Mouse (Mus musculus) embryonic fibroblast, embryonic 13.5 days (primary cell): ENCODE measurements around the gene Ecd. TPM values are rescaled to one million over a fixed set of nuclear protein-coding genes. Genes with fewer than 3 reads are reported as not detected.

Experiments
- H3K27ac ChIP-seq: 2 replicates; pipeline ENCODE4 v1.5.1; 2012; ENCODE audit warnings: low read length, control low read depth, inconsistent platforms; ENCODE audit not compliant: insufficient read depth
- H3K4me1 ChIP-seq: 2 replicates; pipeline ENCODE4 v1.6.1; 2011; ENCODE audit warnings: low read length; ENCODE audit not compliant: control insufficient read depth, insufficient read depth
- H3K4me3 ChIP-seq: 2 replicates; pipeline ENCODE4 v1.5.1; 2011; ENCODE audit warnings: mild to moderate bottlenecking, control low read depth, low read length; ENCODE audit not compliant: insufficient read depth
- CTCF ChIP-seq: IDR thresholded peaks from 2 replicates; pipeline ENCODE4 v1.5.1; 2011; ENCODE audit warnings: mild to moderate bottlenecking, control low read depth, low read length, moderate library complexity, borderline replicate concordance; ENCODE audit not compliant: insufficient read depth
- POLR2A ChIP-seq: IDR thresholded peaks from 2 replicates; pipeline ENCODE4 v1.6.1; 2011; ENCODE audit warnings: low read depth, mild to moderate bottlenecking, control low read depth, low read length, moderate library complexity
- polyA plus RNA-seq: library from polyadenylated mRNA; stranded (reverse); fragments of >200 nt; gene quantifications from 2 replicates; pipeline ENCODE4 v1.2.4, GENCODE M21; 2011; ENCODE audit warnings: low read depth; ENCODE audit not compliant: missing spikeins, insufficient read length

The Ecd gene
- polyA plus RNA-seq, 1 experiment = 38.2 TPM

GRCm38 (mm10) chr14:20378313-20379061 is 30.6 kb upstream of the Ecd start:
- H3K27ac ChIP-seq = no peak overlapping the region
- peaks cover 2% of the 10 kb centered on the region; the same call in 1 of the 2 replicates for H3K4me1 ChIP-seq
- TF ChIP-seq CTCF (no peak), POLR2A (no peak)
- no peak overlapping the region for H3K4me3 ChIP-seq

- TF ChIP-seq CTCF = no peak
- no peak for TF ChIP-seq POLR2A
- Histone ChIP-seq H3K4me1 (peaks cover 2% of the 10 kb centered on the region; the same call in 1 of the 2 replicates), H3K27ac (no peak overlapping the region), H3K4me3 (no peak overlapping the region)
Observed at GRCm38 (mm10) chr14:20377112-20377521, 29.2 kb upstream of the Ecd start.

- TF ChIP-seq POLR2A = no peak
- no peak for TF ChIP-seq CTCF
- Histone ChIP-seq H3K4me1 (no peaks in the 10 kb centered on the region), H3K4me3 (no peak overlapping the region), H3K27ac (no peak overlapping the region)
Observed at GRCm38 (mm10) chr14:20371854-20372253, 23.9 kb upstream of the Ecd start.

- H3K27ac ChIP-seq = no peak overlapping the region
- no peak overlapping the region for H3K4me3 ChIP-seq
- TF ChIP-seq CTCF (no peak), POLR2A (no peak)
- no peaks in the 10 kb centered on the region for H3K4me1 ChIP-seq
Observed at GRCm38 (mm10) chr14:20370798-20371197, 22.9 kb upstream of the Ecd start.

- TF ChIP-seq POLR2A = no peak
- no peak for TF ChIP-seq CTCF
- Histone ChIP-seq H3K4me3 (no peak overlapping the region), H3K4me1 (no peaks in the 10 kb centered on the region), H3K27ac (no peak overlapping the region)
Observed at GRCm38 (mm10) chr14:20368271-20368670, 20.4 kb upstream of the Ecd start.

GRCm38 (mm10) chr14:20363230-20363629 is 15.3 kb upstream of the Ecd start:
- no peak overlapping the region for H3K27ac ChIP-seq
- no peak overlapping the region for H3K4me3 ChIP-seq
- no peak for TF ChIP-seq CTCF
- no peak for TF ChIP-seq POLR2A
- H3K4me1 ChIP-seq = no peaks in the 10 kb centered on the region

- Histone ChIP-seq H3K4me1 (peaks cover 8% of the 10 kb centered on the region; the same call in 1 of the 2 replicates), H3K27ac (peak overlapping the region; percentile 44; the same call in 1 of the 2 replicates), H3K4me3 (peak overlapping the region; percentile 88)
- TF ChIP-seq POLR2A (no peak), CTCF (no peak)
Observed at GRCm38 (mm10) chr14:20347441-20347990, 405 bp downstream of the Ecd start.

- TF ChIP-seq POLR2A (no peak), CTCF (no peak)
- Histone ChIP-seq H3K27ac (no peak overlapping the region), H3K4me3 (no peak overlapping the region), H3K4me1 (peaks cover 8% of the 10 kb centered on the region; the same call in 1 of the 2 replicates)
Observed at GRCm38 (mm10) chr14:20345885-20346284, 2.0 kb downstream of the Ecd start.

- TF ChIP-seq POLR2A (no peak), CTCF (no peak)
- Histone ChIP-seq H3K4me1 (peaks cover under 1% of the 10 kb centered on the region; the same call in 1 of the 2 replicates), H3K4me3 (no peak overlapping the region), H3K27ac (no peak overlapping the region)
Observed at GRCm38 (mm10) chr14:20340866-20341265, 7.1 kb downstream of the Ecd start.

GRCm38 (mm10) chr14:20340149-20340548 is 7.8 kb downstream of the Ecd start:
- Histone ChIP-seq H3K4me1 (no peaks in the 10 kb centered on the region), H3K27ac (no peak overlapping the region), H3K4me3 (no peak overlapping the region)
- no peak for TF ChIP-seq POLR2A
- no peak for TF ChIP-seq CTCF
